Mouse (Mus musculus) activated CD4-positive, CD25-positive, alpha-beta regulatory T cell, adult 4 months (primary cell): ENCODE measurements around the gene Lrrc61. TPM values are rescaled to one million over a fixed set of nuclear protein-coding genes. Genes with fewer than 3 reads are reported as not detected.

Experiments used
- ATAC-seq: one replicate; pipeline ENCODE4 v1.8.0; 2017
- polyA plus RNA-seq, 2 experiments: library from polyadenylated mRNA; unstranded; fragments of 100-300 nt; shearing (Covaris generic); gene quantifications; one replicate each; pipeline ENCODE4 v1.2.1; 2017

The Lrrc61 gene
- polyA plus RNA-seq = 10 to 100 TPM; 35.8 to 39.8 TPM

GRCm38 (mm10) chr6:48554280-48555103 lies at the start of gene Lrrc61:
Gene Lrrc61 (plus strand): TSS chr6:48554796.
- peak; percentile 96 for ATAC-seq

- ATAC-seq = peak; percentile 85
These were observed 46.5 kb upstream of the Lrrc61 start for GRCm38 (mm10) chr6:48508087-48508486.

- no peak for ATAC-seq
These were observed 44.2 kb upstream of the Lrrc61 start for GRCm38 (mm10) chr6:48510426-48510825.

GRCm38 (mm10) chr6:48511861-48512260 lies 42.7 kb upstream of the Lrrc61 start:
- ATAC-seq = no peak

GRCm38 (mm10) chr6:48524882-48525281 lies 29.7 kb upstream of the Lrrc61 start:
- peak; percentile 63 for ATAC-seq

- ATAC-seq = no peak
These were observed 26.7 kb upstream of the Lrrc61 start for GRCm38 (mm10) chr6:48527901-48528300.

GRCm38 (mm10) chr6:48529261-48529660 lies 25.3 kb upstream of the Lrrc61 start:
- no peak for ATAC-seq

- ATAC-seq = no peak
These were observed 24.6 kb upstream of the Lrrc61 start for GRCm38 (mm10) chr6:48529871-48530440.

- no peak for ATAC-seq
These were observed 23.7 kb upstream of the Lrrc61 start for GRCm38 (mm10) chr6:48530862-48531261.

GRCm38 (mm10) chr6:48533475-48533874 lies 21.1 kb upstream of the Lrrc61 start:
- ATAC-seq = no peak

- ATAC-seq = no peak
These were observed 19.7 kb upstream of the Lrrc61 start for GRCm38 (mm10) chr6:48534913-48535312.

GRCm38 (mm10) chr6:48536091-48536490 lies 18.5 kb upstream of the Lrrc61 start:
- ATAC-seq = no peak

- no peak for ATAC-seq
These were observed 17.3 kb upstream of the Lrrc61 start, which contains the start of gene Atp6v0e2 for GRCm38 (mm10) chr6:48537105-48537954. Gene Atp6v0e2 (plus strand): TSS chr6:48537615.

- peak; percentile 36 for ATAC-seq
These were observed 15.5 kb upstream of the Lrrc61 start for GRCm38 (mm10) chr6:48538841-48539737.

GRCm38 (mm10) chr6:48539860-48540259 lies 14.7 kb upstream of the Lrrc61 start:
- ATAC-seq = no peak

GRCm38 (mm10) chr6:48540721-48541120 lies 13.9 kb upstream of the Lrrc61 start:
- ATAC-seq = no peak

- no peak for ATAC-seq
These were observed 12.8 kb upstream of the Lrrc61 start for GRCm38 (mm10) chr6:48541560-48542450.

- no peak for ATAC-seq
These were observed 12.0 kb upstream of the Lrrc61 start for GRCm38 (mm10) chr6:48542631-48543030.

- ATAC-seq = no peak
These were observed 9.3 kb upstream of the Lrrc61 start for GRCm38 (mm10) chr6:48545251-48545650.

GRCm38 (mm10) chr6:48546271-48546670 lies 8.3 kb upstream of the Lrrc61 start:
- ATAC-seq = no peak

- ATAC-seq = no peak
These were observed 7.7 kb upstream of the Lrrc61 start for GRCm38 (mm10) chr6:48546858-48547257.
